Mouse (Mus musculus): ENCODE results near the gene Tpm3-rs7.
"Not testable (repeated sequence)": the region's sequence is repeated elsewhere in the genome, so short reads cannot be mapped to it uniquely, and the experiment has no call there.

Gene Tpm3-rs7

DNA sequence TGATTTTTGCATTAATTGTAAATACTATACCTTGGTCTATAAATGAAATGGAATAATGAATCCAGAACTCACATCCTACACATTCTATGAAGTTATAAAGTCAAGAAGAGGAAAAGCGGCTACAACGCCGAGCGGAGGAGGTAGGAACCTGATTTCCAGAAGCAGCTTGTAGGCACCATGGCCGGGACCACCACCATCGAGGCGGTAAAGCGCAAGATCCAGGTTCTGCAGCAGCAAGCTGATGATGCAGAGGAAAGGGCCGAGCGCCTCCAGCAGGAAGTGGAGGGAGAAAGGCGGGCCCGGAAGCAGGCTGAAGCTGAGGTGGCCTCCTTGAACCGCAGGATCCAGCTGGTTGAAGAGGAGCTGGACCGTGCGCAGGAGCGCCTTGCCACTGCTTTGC lies at the start of gene Tpm3-rs7:
Gene Tpm3-rs7, plus strand, starts transcription at position 110 of the 400 bp plus-strand sequence.
- not testable (repeated sequence) for DNase-seq (ENCODE audit: low spot score in 2 of 2)

DNA sequence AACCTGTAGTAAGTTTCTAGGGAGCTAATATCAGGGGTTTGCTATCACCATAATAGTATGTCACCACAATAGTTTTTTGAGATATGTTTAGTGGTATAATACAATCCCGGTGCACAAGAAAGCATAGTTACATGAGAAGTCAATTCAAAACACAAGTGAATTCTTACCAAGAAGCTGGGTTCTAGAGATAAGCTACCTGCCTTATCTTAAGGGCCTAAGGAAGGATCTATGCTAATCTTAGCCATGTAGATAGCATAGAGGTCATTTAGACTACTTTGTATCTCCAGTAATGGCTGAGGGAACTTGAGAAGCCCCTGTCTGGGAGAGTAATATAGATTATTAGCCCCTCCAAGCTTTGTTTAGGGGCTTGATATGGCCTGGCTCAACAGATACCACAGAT lies 2.6 kb downstream of the Tpm3-rs7 start:
- no peak for DNase-seq (ENCODE audit: low spot score in 2 of 2)

DNA sequence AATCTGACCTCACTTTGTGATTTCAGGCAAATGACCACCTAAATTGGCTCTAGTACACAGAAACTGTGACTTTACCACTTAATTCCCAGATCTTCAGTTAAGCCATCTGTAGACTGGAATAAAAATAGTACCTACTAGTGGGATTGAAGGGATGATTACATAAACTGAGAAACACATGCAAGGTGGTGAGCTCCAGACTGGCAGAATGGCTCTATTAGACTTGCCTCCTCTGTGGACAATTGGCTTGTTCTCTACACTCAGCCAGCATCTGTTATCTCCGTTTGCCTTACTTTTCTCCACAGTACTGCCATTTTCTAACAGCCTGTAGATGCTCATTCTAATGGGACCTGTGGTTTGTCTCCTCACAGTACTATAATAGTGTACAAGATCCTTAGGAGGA lies 49.0 kb downstream of the Tpm3-rs7 start:
- no peak for DNase-seq (ENCODE audit: low spot score in 2 of 2)

All from right cerebral cortex, postnatal 10 days (tissue).